Mouse (Mus musculus) kidney, embryonic 16.5 days (tissue): Measurements from ENCODE around the gene Naaladl2. TPM values are rescaled to one million over a fixed set of nuclear protein-coding genes. Genes with fewer than 3 reads are reported as not detected.

ENCODE experiments used
- ATAC-seq: fragments of 200-750 bp; cut with Nextera tagmentation; 2 replicates; pipeline ENCODE4 v1.8.0; 2017; ENCODE audit warnings: moderate TSS enrichment; ENCODE audit not compliant: low FRiP score, low TSS enrichment
- H3K27ac ChIP-seq: fragments of 300-500 bp; sonication (generic); 2 replicates; pipeline ENCODE4 v1.5.1; 2014; ENCODE audit warnings: low read length
- H3K27me3 ChIP-seq: fragments of 300-500 bp; sonication (generic); 2 replicates; pipeline ENCODE4 v1.6.1; 2014; ENCODE audit warnings: low read length, control low read depth, mixed read lengths; ENCODE audit not compliant: insufficient read depth
- H3K36me3 ChIP-seq: fragments of 300-500 bp; sonication (generic); 2 replicates; pipeline ENCODE4 v1.6.1; 2014; ENCODE audit warnings: low read length, control low read depth, mixed read lengths; ENCODE audit not compliant: insufficient read depth
- H3K4me1 ChIP-seq: fragments of 300-500 bp; sonication (generic); 2 replicates; pipeline ENCODE4 v1.6.1; 2014; ENCODE audit warnings: low read length, control low read depth, mixed read lengths; ENCODE audit not compliant: insufficient read depth
- H3K4me2 ChIP-seq: fragments of 300-500 bp; sonication (generic); replicated peaks from 2 replicates; pipeline ENCODE4 v1.6.1; 2014; ENCODE audit warnings: low read depth, low read length
- H3K4me3 ChIP-seq: fragments of 300-500 bp; sonication (generic); 2 replicates; pipeline ENCODE4 v1.5.1; 2014; ENCODE audit warnings: mild to moderate bottlenecking, low read length
- H3K9ac ChIP-seq: fragments of 300-500 bp; sonication (generic); replicated peaks from 2 replicates; pipeline ENCODE4 v1.6.1; 2014; ENCODE audit warnings: low read length
- H3K9me3 ChIP-seq: fragments of 300-500 bp; sonication (generic); 2 replicates; pipeline ENCODE4 v1.6.1; 2016; ENCODE audit warnings: low read length, control low read depth
- WGBS: fragments of 180-500 bp; shearing (Covaris S2); extraction: QIAGEN DNeasy Blood & Tissue Kit; methylation state at CpG from one replicate; pipeline ENCODE4 v1.1.7; 2014; 5-methylcytosine and 5-hydroxymethylcytosine counted together
- polyA plus RNA-seq: library from polyadenylated mRNA; unstranded; fragments of >200 nt; fragmentation: Nextera tagmentation; extraction: Ambion mirVana; gene quantifications from 2 replicates; pipeline ENCODE4 v1.2.1, GENCODE M21; 2015

Gene Naaladl2
- polyA plus RNA-seq, 1 experiment from 2014 or later = 3.3 TPM

DNA sequence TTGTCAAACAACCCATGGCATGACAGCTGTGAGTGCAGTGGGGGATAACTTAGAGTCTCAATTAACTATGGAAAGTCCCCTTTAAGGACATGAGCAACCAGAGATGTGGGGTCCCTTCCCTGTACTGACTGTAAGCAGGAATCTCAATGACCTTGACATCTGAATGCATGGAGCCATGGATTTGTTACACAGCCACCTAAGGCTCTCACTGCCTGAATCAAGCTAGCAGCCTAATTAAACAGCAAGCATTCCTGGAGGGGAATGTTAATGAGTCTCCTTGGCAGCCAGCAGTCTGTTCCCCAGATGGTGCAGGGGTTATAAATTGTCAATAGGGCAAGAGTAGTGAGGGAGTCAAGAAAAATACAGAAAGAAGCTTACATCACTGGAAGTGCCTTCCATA lies 538.6 kb downstream of the Naaladl2 start:
- H3K4me3 ChIP-seq = no peak overlapping the region
- H3K4me1 ChIP-seq = no peaks in the 10 kb centered on the region
- no peak overlapping the region for H3K27ac ChIP-seq
- no peak overlapping the region for H3K4me2 ChIP-seq
- no peak for ATAC-seq
- no peaks in the 10 kb centered on the region for H3K9me3 ChIP-seq
- no peaks in the 10 kb centered on the region for H3K36me3 ChIP-seq
- H3K27me3 ChIP-seq = no peaks in the 10 kb centered on the region
- H3K9ac ChIP-seq = no peak overlapping the region

DNA sequence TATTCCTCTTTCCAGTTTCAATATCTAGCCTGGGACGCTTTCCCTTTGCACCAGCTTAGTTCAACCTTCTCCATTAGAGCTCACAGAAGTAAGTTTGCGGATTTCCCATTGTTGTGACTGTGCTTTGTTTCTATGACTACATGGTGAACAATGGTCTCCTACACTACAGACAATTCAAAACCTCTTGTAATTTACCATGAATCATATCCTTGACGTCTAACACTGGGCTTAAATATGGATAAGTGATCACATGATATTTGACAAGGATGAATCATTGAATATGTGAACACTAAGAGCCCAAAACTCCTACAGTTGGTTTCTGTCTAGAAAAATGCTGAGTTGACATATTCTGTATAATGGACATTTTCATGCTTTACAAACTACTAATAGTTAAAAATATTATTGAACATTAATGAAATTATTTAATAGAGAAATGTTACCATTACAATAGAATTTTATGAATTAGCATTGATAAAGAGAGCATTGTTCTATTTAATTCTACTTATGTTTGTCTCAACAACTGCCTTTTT lies 539.2 kb downstream of the Naaladl2 start:
- H3K4me2 ChIP-seq = no peak overlapping the region
- H3K27ac ChIP-seq = no peak overlapping the region
- WGBS = 92% methylated on average over 3 of the region's 3 CpGs
- ATAC-seq = no peak
- no peaks in the 10 kb centered on the region for H3K36me3 ChIP-seq
- no peaks in the 10 kb centered on the region for H3K4me1 ChIP-seq
- H3K9me3 ChIP-seq = no peaks in the 10 kb centered on the region
- no peak overlapping the region for H3K4me3 ChIP-seq
- no peak overlapping the region for H3K9ac ChIP-seq
- H3K27me3 ChIP-seq = no peaks in the 10 kb centered on the region

DNA sequence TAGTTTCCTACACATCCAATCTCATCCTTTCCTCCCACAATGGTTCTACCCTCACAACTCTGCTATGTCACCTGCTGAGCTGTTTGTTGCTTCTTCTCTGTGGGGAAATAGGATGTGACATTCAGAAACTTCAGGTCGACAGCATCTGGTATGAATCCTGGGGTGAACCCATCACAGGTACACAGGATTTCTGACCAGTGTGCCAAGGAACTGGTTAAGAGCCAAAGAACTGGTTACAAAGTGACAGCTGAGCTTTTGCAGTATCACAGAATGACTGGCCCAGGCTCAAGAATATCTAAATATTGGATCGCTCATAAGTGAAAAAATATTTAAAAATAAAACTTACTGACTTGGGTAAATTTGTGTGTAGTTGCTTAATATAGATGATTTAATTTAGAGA lies 548.6 kb downstream of the Naaladl2 start:
- no peaks in the 10 kb centered on the region for H3K36me3 ChIP-seq
- H3K9ac ChIP-seq = no peak overlapping the region
- H3K9me3 ChIP-seq = no peaks in the 10 kb centered on the region
- no peak overlapping the region for H3K4me2 ChIP-seq
- no peaks in the 10 kb centered on the region for H3K27me3 ChIP-seq
- H3K4me1 ChIP-seq = no peaks in the 10 kb centered on the region
- WGBS = 84% methylated on average over 2 of the region's 2 CpGs
- ATAC-seq = no peak
- no peak overlapping the region for H3K27ac ChIP-seq
- no peak overlapping the region for H3K4me3 ChIP-seq

DNA sequence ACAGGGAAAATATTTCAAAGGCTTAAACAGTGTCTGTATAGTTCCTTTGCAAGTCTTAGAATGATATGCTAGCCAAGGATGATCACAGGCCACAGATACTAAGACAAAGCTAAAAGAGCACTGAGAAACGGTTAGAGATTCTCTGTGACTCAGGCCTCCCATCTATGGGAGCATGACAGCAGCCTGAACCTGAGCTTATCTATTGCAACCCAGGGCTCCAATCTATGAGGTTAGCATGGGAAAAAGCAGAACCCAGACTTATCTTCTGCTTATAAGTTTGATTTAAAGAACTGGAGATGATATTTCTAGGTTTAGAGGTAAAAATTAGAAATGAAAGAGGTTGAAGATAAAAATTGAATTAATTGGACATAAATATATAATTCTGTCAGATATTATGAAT lies 587.4 kb downstream of the Naaladl2 start:
- no peaks in the 10 kb centered on the region for H3K36me3 ChIP-seq
- no peak overlapping the region for H3K4me2 ChIP-seq

DNA sequence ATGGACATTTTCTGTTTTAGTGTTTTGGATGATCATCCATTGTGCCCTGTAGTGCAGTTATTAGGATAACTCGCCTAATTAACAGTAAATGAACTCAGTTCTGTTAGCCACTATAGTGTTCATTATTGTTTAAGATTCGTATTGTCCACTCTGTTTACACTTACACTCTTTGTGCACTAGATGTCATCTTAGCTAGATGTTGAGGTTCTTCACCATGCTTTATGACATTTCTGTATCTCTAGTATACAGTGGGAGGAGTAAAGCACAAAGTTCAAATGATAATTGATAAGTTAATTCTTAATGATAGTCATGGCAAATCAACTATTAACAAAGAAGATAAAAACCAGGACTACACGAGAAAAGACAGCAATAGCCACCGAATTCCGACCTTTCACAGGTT lies 590.4 kb downstream of the Naaladl2 start:
- Histone ChIP-seq H3K36me3 (no peaks in the 10 kb centered on the region), H3K9ac (no peak overlapping the region), H3K4me3 (no peak overlapping the region), H3K4me1 (no peaks in the 10 kb centered on the region), H3K27me3 (no peaks in the 10 kb centered on the region), H3K9me3 (no peaks in the 10 kb centered on the region), H3K4me2 (no peak overlapping the region), H3K27ac (no peak overlapping the region)
- WGBS = 86% methylated on average over 5 of the region's 5 CpGs
- no peak for ATAC-seq

More for the DNA sequence above, 587.4 kb downstream of the Naaladl2 start:
- Histone ChIP-seq H3K4me3 (no peak overlapping the region), H3K9ac (no peak overlapping the region), H3K27ac (no peak overlapping the region), H3K4me1 (no peaks in the 10 kb centered on the region), H3K27me3 (no peaks in the 10 kb centered on the region), H3K9me3 (no peaks in the 10 kb centered on the region)
- 75% methylated on average over 1 of the region's 1 CpGs for WGBS
- no peak for ATAC-seq

DNA sequence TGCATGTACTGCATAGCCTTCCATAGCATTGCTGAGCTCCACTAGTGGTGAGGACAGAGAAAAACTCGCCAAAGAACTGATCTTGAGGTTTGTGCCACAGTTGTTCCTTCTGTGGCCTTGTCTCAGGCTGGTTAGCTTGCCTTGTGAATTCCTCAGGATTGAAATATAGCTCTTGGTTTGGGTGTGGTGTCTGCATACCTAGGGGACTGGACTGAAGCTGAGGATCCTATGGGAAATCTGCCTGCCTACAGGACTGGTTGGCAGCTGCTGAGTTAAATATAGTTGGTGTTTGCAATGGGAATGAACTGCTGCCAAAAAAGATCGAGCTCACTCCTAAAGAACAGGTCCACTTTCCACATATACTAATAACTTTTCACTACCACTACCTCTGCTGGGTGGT lies 591.4 kb downstream of the Naaladl2 start:
- 74% methylated on average over 2 of the region's 2 CpGs for WGBS
- H3K27me3 ChIP-seq = no peaks in the 10 kb centered on the region
- H3K9ac ChIP-seq = no peak overlapping the region
- no peaks in the 10 kb centered on the region for H3K9me3 ChIP-seq
- no peak for ATAC-seq
- H3K36me3 ChIP-seq = no peaks in the 10 kb centered on the region
- no peak overlapping the region for H3K4me2 ChIP-seq
- H3K27ac ChIP-seq = no peak overlapping the region
- no peaks in the 10 kb centered on the region for H3K4me1 ChIP-seq
- H3K4me3 ChIP-seq = no peak overlapping the region

DNA sequence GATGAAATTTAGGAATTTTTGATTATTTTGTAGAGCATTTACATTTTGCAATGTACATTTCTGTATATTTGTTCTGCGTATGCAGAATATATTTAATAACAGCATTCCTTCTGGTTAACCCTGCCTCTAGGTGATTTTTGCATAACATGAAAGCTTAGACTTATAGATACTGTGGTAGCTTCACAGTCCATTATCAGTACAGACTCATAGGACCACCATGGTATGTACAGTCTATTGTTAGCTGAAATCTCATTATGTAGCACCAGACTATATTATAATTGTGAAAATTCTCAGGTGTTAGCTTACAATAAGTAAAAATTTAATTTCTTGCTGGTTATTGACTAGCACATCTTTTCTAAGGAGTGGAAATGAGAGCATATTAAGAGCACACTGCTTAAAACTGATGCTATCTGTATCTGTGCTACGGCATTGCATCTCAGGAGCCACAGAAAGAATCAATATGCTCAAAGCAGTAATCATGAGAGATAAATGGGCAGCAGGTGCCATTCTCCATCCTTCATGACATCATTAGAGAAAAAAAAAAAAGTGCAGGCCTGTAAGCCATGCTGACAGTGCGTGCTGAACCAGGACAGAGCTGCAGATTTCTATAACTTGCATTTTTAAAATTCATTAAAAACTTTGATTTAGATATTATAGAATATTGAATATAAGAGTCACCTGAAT lies 610.1 kb downstream of the Naaladl2 start:
- H3K4me1 ChIP-seq = no peaks in the 10 kb centered on the region
- H3K4me2 ChIP-seq = no peak overlapping the region
- WGBS = 90% methylated on average over 3 of the region's 3 CpGs
- no peak overlapping the region for H3K9ac ChIP-seq
- H3K9me3 ChIP-seq = no peaks in the 10 kb centered on the region
- ATAC-seq = no peak
- no peak overlapping the region for H3K27ac ChIP-seq
- no peaks in the 10 kb centered on the region for H3K27me3 ChIP-seq
- no peak overlapping the region for H3K4me3 ChIP-seq
- H3K36me3 ChIP-seq = no peaks in the 10 kb centered on the region

DNA sequence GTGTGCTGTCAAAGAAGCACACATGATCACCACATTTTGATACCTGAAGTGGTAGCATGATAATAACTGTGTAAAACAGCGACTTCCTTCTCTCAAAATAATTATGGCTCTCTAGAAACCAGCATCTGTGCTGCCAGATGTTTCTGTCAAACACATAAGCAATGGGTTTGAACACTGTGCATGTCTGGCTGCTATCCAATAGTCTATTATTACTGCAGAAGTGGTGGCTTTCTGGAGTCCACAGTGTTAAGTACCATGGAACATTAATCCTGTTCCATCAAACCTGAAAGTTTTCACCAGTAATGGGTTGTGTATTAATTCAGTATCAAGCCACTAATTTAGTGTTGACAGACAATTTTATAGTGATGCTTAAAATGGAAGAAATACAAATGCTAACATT lies 629.1 kb downstream of the Naaladl2 start:
- no peaks in the 10 kb centered on the region for H3K9me3 ChIP-seq
- WGBS = 66% methylated on average over 1 of the region's 1 CpGs
- H3K9ac ChIP-seq = no peak overlapping the region
- ATAC-seq = peak; percentile 49; the same call in 1 of the 2 replicates
- no peak overlapping the region for H3K4me3 ChIP-seq
- H3K27ac ChIP-seq = no peak overlapping the region
- H3K36me3 ChIP-seq = no peaks in the 10 kb centered on the region
- H3K27me3 ChIP-seq = no peaks in the 10 kb centered on the region
- no peak overlapping the region for H3K4me2 ChIP-seq
- H3K4me1 ChIP-seq = no peaks in the 10 kb centered on the region

DNA sequence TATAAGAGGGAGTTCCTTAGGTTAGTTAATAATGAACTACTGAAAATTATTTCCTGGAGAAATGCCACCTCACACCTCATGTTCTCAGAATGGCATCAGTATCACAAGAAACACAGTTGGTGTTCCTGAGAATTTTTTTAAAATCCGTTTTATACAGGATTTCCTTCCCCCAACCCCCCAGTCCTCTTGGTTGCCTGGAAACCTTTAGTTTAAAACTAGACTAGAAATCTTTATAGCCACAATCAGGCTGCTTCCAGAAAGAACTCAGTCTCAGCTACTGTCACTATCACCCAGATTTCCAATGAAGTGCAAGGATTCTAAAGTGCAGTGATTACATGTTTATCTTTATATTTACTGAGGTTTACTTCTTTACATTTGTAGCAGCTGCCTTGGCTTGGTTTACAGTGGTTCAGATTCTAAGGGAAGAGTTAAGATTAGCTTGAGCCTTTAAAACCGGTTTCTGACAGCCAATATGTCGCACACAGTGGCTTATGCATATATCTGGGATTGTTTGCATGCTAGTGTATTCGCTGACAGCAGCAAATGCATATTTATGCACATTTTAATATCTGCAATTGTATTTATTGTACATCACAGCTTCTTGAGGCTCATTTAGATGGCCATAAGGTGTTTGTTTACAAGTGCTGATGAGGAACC lies 657.5 kb downstream of the Naaladl2 start:
- H3K27ac ChIP-seq = no peak overlapping the region
- no peak overlapping the region for H3K4me3 ChIP-seq
- WGBS = 71% methylated on average over 4 of the region's 4 CpGs
- no peak overlapping the region for H3K4me2 ChIP-seq
- no peaks in the 10 kb centered on the region for H3K4me1 ChIP-seq
- ATAC-seq = no peak
- H3K9ac ChIP-seq = no peak overlapping the region
- H3K27me3 ChIP-seq = no peaks in the 10 kb centered on the region
- no peaks in the 10 kb centered on the region for H3K9me3 ChIP-seq
- H3K36me3 ChIP-seq = no peaks in the 10 kb centered on the region

DNA sequence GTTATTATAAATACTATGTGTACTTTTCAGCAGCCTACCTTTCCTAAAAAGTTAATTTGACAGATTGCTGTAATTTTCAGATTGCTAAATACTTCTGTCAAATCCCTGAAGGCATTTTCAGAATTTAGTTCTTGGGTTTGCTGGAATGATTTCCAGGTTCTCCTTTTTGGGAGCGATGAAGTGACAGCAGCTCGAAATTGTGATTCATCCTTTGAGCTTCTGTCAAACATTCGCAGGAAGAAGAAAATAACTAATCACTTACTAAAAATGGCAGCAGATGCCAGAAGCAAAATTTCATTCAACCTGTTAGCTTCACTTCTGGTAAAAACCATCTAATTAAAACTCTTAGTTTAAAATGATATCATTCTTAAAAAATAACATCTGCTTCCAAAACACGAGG lies 680.1 kb downstream of the Naaladl2 start:
- no peak for ATAC-seq
- H3K4me1 ChIP-seq = no peaks in the 10 kb centered on the region
- no peaks in the 10 kb centered on the region for H3K36me3 ChIP-seq
- H3K27me3 ChIP-seq = no peaks in the 10 kb centered on the region
- no peak overlapping the region for H3K27ac ChIP-seq
- no peak overlapping the region for H3K4me2 ChIP-seq
- WGBS = 87% methylated on average over 4 of the region's 4 CpGs
- H3K9me3 ChIP-seq = no peaks in the 10 kb centered on the region
- no peak overlapping the region for H3K4me3 ChIP-seq
- H3K9ac ChIP-seq = no peak overlapping the region
